Mouse (Mus musculus): Measurements from ENCODE around the gene Rec114.

- TF ChIP-seq CTCF (IDR thresholded peaks at IDR 0.05; ENCODE audit: borderline replicate concordance, extremely low read depth, insufficient read depth, insufficient read length) = no peak
- no peak for TF ChIP-seq POLR2A (IDR thresholded peaks at IDR 0.05; ENCODE audit: borderline replicate concordance, extremely low read depth, insufficient read depth, insufficient read length, poor library complexity, severe bottlenecking)
Observed at GRCm38 (mm10) chr9:58654494-58654893, 89.3 kb downstream of the Rec114 start.
